Mouse (Mus musculus): ENCODE data around the gene Obp1b. TPM values are rescaled to one million over a fixed set of nuclear protein-coding genes. Genes with fewer than 3 reads are reported as not detected.
"Not testable (repeated sequence)": the region's sequence is repeated elsewhere in the genome, so short reads cannot be mapped to it uniquely, and the experiment has no call there.

The Obp1b gene
- not detected in 2 replicates for polyA plus RNA-seq (2015; fragmentation: Nextera tagmentation; extraction: Ambion mirVana)

DNA sequence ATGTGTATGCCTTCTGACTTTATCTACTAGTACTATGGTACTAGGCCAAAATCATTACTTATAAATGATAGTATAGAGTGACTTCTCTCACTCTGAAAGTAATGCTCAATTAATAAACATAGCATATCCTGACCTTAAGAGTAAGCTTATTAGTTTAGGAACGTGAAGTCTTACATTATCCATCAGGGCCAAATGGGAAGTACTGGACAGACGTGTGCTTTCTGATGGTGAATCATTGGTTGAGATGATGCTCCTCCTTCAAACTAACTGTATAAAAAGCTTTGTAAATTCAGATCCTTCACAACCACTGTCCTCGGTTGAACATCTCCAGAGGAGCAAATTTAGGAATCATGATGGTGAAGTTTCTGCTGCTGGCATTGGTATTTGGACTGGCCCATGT lies at the start of gene Obp1b:
Gene Obp1b (plus strand): TSS at position 301 of the 400 bp plus-strand sequence.
- not testable (repeated sequence) for H3K27me3 ChIP-seq; H3K27ac ChIP-seq; H3K9me3 ChIP-seq; H3K9ac ChIP-seq; ATAC-seq (ENCODE audit: low FRiP score, low read depth); H3K36me3 ChIP-seq; H3K4me2 ChIP-seq (replicated peaks); H3K4me1 ChIP-seq; H3K4me3 ChIP-seq
- WGBS = no CpG with 5 or more reads among the region's 3 CpGs

DNA sequence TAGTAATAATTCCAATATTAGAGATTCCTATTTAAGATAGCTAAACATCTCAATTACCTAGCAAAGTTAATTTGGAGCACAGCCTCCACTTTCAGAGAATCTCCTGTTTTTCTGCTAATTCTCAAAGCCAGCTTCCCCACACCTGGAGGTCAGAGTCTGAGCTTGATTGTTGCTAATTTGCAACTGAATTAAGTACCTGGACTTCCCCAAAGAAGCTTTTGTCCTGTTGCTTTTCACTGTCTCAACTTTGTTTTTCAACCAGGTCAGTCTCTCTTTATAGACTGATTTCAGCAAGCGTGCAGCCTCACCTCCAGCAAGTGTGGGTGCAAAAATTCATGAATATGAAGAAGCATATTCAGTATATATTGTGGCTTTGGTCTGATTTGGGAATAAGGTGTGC lies 15.6 kb downstream of the Obp1b start:
- H3K4me1 ChIP-seq; H3K27me3 ChIP-seq; H3K9me3 ChIP-seq; H3K4me2 ChIP-seq (replicated peaks); H3K36me3 ChIP-seq; H3K9ac ChIP-seq; H3K4me3 ChIP-seq; ATAC-seq (ENCODE audit: low FRiP score, low read depth); H3K27ac ChIP-seq: not testable (repeated sequence)
- 81% methylated on average over 1 of the region's 1 CpGs for WGBS

DNA sequence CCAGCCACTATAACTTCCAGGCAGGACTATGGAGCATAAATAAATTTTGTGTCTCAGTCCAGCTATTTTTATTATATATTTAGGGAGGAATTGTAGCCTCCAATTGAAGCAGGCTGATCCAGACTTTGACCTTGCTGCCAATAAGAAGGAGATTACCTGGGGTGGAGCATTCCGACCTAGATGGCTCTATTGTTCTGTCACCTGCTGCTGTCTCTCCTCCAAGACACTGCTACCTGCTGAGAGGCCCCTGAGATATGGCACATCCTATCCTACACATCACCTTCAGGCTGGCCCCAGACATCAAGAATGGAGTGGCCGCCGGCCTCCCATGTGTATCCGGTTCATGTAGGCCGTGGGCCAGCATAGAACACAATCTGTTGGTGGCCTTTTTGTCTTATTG lies 16.3 kb downstream of the Obp1b start:
- WGBS = 88% methylated on average over 5 of the region's 5 CpGs
- Histone ChIP-seq H3K27me3 (no peaks in the 10 kb centered on the region), H3K4me3 (no peak overlapping the region), H3K9ac (no peak overlapping the region), H3K36me3 (no peaks in the 10 kb centered on the region), H3K4me1 (no peaks in the 10 kb centered on the region), H3K27ac (no peak overlapping the region), H3K9me3 (peaks cover 4% of the 10 kb centered on the region; the same call in 1 of the 2 replicates), H3K4me2 (replicated peaks) (no peak overlapping the region)
- no peak for ATAC-seq (ENCODE audit: low FRiP score, low read depth)

Other genes starting within 250 kb of the Obp1b start
- gene Obp1a, start 95.4 kb upstream of the Obp1b start, polyA plus RNA-seq (2015; fragmentation: Nextera tagmentation; extraction: Ambion mirVana) = not detected in 2 replicates
- not detected in 2 replicates for gene Gm5938, start 61.3 kb upstream of the Obp1b start, polyA plus RNA-seq (2015; fragmentation: Nextera tagmentation; extraction: Ambion mirVana)
- gene Gm14743, start 59.1 kb downstream of the Obp1b start, polyA plus RNA-seq (2015; fragmentation: Nextera tagmentation; extraction: Ambion mirVana) = not detected in 2 replicates
- gene 4930480E11Rik, start 182.9 kb downstream of the Obp1b start, polyA plus RNA-seq (2015; fragmentation: Nextera tagmentation; extraction: Ambion mirVana) = not detected in 2 replicates